Mouse (Mus musculus) spleen, adult 12 weeks (tissue): ENCODE data around the gene Fat3.

Experiments used
- DNase-seq: peaks from one replicate; pipeline ENCODE4 v3.0.0; 2022; ENCODE audit warnings: low spot score

The Fat3 gene

GRCm38 (mm10) chr9:16437805-16438204 is 63.3 kb downstream of the Fat3 start:
- no peak for DNase-seq

GRCm38 (mm10) chr9:16428589-16428988 is 72.5 kb downstream of the Fat3 start:
- DNase-seq, result no peak

GRCm38 (mm10) chr9:16422707-16423106 is 78.4 kb downstream of the Fat3 start:
- no peak for DNase-seq

- DNase-seq, result no peak
Observed at GRCm38 (mm10) chr9:16402815-16403214, 98.3 kb downstream of the Fat3 start.

- DNase-seq, result no peak
Observed at GRCm38 (mm10) chr9:16398734-16399686, 102.1 kb downstream of the Fat3 start.

GRCm38 (mm10) chr9:16389141-16389540 is 111.9 kb downstream of the Fat3 start:
- no peak for DNase-seq

- no peak for DNase-seq
Observed at GRCm38 (mm10) chr9:16387527-16387926, 113.6 kb downstream of the Fat3 start.

- no peak for DNase-seq
Observed at GRCm38 (mm10) chr9:16363713-16364112, 137.4 kb downstream of the Fat3 start.

- DNase-seq, result no peak
Observed at GRCm38 (mm10) chr9:16361811-16362210, 139.3 kb downstream of the Fat3 start.

- DNase-seq, result no peak
Observed at GRCm38 (mm10) chr9:16356636-16357035, 144.4 kb downstream of the Fat3 start.

- no peak for DNase-seq
Observed at GRCm38 (mm10) chr9:16354906-16355305, 146.2 kb downstream of the Fat3 start.

GRCm38 (mm10) chr9:16353049-16353724 is 147.9 kb downstream of the Fat3 start:
- no peak for DNase-seq

GRCm38 (mm10) chr9:16352486-16353048 is 148.5 kb downstream of the Fat3 start:
- no peak for DNase-seq

- no peak for DNase-seq
Observed at GRCm38 (mm10) chr9:16344902-16345855, 155.9 kb downstream of the Fat3 start.

GRCm38 (mm10) chr9:16343191-16343590 is 157.9 kb downstream of the Fat3 start:
- no peak for DNase-seq

- no peak for DNase-seq
Observed at GRCm38 (mm10) chr9:16342577-16342976, 158.5 kb downstream of the Fat3 start.

GRCm38 (mm10) chr9:16330290-16330984 is 170.6 kb downstream of the Fat3 start:
- no peak for DNase-seq

GRCm38 (mm10) chr9:16318957-16319356 is 182.1 kb downstream of the Fat3 start:
- DNase-seq, result no peak

- no peak for DNase-seq
Observed at GRCm38 (mm10) chr9:16312599-16313197, 188.4 kb downstream of the Fat3 start.
